Mouse (Mus musculus) spleen, postnatal 10 days (tissue): Measurements from ENCODE around the gene Xirp2.

Source experiments
- DNase-seq, 2 experiments: peaks; one replicate each; pipeline ENCODE4 v3.0.0; 2021 to 2022; ENCODE audit warnings: low spot score in 2 of 2

Gene Xirp2

GRCm38 (mm10) chr2:67564851-67565479, 119.2 kb downstream of the Xirp2 start:
- no peak for DNase-seq

- peak in 1 of 2 experiments; percentile 23 for DNase-seq
These were observed 119.9 kb downstream of the Xirp2 start, which contains the start of gene B3galt1 for GRCm38 (mm10) chr2:67565480-67566331. Gene B3galt1 (plus strand): TSS chr2:67565871.

GRCm38 (mm10) chr2:67566566-67566965, 120.8 kb downstream of the Xirp2 start:
- no peak for DNase-seq

- no peak for DNase-seq
These were observed 121.4 kb downstream of the Xirp2 start for GRCm38 (mm10) chr2:67567141-67567680.
